Mouse (Mus musculus): ENCODE data around the gene Sept1.

DNA sequence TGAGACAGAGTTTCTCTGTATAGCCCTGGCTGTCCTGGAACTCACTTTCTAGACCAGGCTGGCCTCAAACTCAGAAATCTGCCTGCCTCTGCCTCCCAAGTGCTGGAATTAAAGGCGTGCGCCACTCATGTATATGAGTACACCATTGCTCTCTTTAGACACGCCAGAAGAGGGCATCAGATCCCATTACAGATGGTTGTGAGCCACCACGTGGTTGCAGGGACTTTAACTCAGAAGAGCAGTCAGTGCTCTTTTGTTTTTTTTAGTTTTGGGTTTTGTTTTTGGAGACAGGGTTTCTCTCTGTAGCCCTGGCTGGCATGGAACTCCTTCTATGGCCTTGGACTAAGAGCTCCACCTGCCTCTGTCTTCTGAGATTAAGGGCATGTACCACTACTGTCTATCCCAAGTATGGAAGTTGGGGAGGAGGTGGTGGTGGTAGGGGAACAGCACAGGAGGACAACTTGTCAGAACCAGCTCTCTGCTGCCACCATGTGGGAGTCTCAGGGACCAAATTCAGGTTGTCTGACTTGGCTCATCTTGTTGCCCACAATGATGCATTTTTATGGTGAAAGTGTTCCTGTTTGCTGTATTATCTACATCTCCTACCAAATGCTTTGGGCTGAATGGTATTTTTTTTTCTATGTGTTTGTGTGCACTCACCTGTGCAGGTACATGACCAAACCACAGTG, 4.2 kb downstream of the Sept1 start:
- no peak for TF ChIP-seq MAFK (IDR thresholded peaks at IDR 0.05; ENCODE audit: insufficient read depth, low read depth, low read length)
- no peak for TF ChIP-seq CHD2 (IDR thresholded peaks at IDR 0.05; ENCODE audit: low read depth, low read length)
- no peak for TF ChIP-seq HCFC1 (IDR thresholded peaks at IDR 0.05; ENCODE audit: borderline replicate concordance, insufficient read depth, low read length)
- TF ChIP-seq ZNF384 (IDR thresholded peaks at IDR 0.05; ENCODE audit: low read depth, low read length), result no peak
